Mouse (Mus musculus): ENCODE results near the gene Atp5mpl.

Atp5mpl gene

DNA sequence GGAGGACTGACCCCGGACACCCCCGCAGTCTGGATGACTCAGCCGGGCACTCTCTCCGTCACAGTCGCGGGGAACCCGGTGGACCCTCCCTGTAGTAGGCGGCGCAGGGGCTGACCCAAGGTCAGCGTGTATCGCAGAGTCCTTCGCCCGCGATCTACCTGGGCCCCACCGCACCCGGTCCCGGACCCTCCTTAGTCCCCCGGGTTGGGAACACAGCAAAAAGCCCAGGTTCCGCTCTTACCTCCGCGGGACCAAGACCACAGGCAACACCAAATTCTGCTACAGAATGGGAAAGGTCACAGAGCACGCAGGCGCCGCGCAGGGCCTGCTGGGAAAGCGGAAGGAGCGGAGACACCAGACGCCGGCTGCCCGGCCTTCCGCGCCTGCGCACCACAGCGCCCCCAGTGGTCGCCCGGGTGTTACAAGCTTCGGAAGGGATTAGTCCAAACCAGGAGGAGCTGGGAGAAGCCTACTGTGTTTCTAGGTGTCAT lies at the start of gene Atp5mpl:
Gene Atp5mpl (minus strand): TSS at position 295 of the 491 bp plus-strand sequence.
- DNase-seq (ENCODE audit: low read depth, low spot score), result peak; percentile 76

DNA sequence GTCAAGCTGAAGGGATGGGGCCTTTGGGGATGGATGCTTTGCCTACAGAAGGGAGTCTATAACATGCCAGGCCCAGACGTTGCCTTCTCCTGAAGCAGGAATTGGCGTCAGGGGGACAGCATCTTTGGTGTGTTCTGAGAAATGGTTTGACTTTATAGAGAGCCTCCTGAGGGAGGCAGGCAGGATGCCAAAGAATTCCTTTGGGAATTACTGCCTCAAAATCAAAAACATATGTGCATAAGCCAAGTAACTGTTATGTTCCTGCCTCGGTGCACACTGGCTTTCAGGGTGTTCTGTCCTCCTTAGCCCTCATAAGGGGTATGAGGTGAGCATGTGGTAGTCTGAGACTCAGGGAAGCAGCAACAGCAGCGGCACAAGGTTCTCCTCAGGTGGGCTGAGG lies 49.6 kb upstream of the Atp5mpl start:
- DNase-seq (ENCODE audit: low read depth, low spot score), result no peak

DNA sequence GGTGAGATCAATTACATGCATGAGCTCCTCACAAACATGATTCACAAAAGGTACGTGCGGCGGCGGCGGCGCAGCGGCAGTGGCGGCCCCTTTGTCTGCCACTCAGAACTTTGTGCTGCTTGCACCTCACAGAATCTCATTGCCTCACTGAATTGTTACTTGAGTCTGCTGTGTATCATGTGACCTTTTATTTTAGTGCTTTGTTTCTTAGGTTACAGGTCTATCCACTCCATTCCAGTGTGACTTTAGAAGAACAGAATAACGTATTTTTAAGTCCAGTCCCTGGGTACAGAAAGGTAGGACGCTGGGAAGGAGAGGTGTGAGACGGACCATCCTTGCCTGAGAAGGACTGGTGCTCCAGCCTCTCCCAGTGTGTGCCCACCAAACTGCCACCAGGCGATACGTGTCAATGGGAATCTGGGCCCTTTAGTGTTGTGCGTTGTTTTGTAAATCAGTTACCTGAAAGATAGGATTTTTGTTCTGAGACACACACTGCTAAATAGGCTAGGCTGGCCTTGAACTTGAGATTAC lies 46.6 kb upstream of the Atp5mpl start:
- no peak for DNase-seq (ENCODE audit: low read depth, low spot score)

DNA sequence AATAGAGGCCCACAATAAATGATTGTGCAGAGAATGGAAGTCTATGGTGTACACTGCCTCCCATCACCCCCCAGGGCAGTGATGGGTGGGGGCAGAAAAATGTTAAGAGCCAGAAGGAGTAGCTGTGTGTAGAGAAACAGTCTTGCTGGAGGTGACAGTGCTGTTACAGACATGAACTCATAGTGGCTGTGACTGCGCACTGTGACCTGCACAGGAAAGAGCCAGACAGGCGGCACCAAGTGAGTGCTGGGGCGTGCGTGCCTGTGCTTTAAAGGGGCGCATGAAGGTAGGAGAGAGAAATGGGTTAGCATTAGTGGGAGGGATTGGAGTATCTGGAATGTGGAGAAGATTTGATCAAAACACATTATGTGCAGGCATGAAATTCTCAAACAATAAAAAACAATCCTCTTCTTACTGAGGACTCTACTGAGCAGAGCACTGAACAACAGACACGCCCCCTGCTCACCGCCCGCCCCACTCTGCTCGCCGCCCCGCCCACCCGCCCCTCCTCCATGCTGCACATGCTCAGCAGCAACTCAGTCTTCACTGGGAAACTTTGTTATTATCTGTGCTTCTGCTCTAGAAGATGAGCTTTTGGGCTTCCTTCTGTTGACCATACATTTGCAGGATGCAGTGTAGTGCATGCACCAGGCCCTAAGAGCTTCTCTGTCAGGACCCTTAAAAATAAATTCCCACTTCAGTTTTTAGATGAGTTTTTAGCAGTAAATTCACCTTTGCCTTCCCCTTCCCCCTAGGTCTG lies 45.9 kb upstream of the Atp5mpl start:
- DNase-seq (ENCODE audit: low read depth, low spot score), result no peak

DNA sequence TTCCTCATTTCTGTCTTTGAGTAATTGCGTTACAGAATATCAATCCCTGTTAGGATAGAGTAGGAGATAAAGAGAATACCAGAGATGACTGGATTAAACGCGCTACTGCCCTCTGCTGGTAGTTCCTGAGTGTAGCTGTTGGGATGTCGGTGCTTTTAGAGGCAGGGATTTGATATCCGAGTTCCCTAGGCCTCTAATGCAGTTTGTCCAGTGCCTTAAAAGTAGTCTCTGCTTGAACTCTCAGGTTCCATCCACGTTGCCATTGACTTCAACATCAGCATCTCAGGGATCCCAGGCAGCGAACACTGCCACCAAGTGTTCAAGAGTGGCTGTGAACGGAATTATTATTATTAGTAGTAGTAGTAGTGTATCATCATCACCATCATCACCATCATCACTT lies 34.4 kb upstream of the Atp5mpl start:
- DNase-seq (ENCODE audit: low read depth, low spot score), result peak; percentile 50

DNA sequence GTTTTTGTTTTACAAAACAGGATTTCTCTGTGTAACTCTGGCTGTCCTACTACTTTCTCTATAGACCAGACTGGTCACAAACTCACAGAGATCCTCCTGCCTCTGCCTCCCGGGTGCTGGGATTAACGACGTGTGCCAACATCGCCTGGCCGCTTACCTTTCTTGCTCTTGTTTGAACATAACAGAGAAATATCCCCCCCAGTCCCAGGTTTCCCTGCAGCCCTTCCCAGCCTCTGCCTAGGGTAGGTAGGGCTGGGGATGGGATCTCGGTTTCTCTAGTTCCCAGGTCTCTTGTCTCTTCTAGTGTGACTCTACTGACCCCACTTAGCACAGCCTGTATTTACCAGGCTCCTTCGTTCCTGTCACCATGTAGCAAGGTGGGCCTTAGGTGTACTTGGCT lies 33.0 kb upstream of the Atp5mpl start:
- DNase-seq (ENCODE audit: low read depth, low spot score), result no peak

DNA sequence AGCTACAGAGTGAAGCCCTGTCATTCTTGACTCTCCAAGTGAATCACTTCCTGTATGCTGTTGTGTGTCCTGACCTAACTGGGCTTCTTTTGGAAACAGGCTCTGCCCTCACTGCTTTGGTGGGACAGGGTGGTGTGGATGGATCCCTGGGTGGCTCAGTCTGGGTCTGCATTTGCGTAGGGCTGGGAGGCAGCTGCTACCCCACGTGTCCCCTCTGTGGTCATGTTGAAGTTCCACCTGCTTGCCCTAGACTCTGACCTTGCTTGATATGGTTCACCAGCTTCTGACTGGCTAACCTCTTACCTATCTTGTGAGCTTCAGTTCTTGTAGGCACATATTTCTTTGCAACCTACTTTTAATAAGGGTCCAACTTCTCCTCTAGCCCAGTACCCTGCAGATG lies 28.4 kb upstream of the Atp5mpl start:
- no peak for DNase-seq (ENCODE audit: low read depth, low spot score)

DNA sequence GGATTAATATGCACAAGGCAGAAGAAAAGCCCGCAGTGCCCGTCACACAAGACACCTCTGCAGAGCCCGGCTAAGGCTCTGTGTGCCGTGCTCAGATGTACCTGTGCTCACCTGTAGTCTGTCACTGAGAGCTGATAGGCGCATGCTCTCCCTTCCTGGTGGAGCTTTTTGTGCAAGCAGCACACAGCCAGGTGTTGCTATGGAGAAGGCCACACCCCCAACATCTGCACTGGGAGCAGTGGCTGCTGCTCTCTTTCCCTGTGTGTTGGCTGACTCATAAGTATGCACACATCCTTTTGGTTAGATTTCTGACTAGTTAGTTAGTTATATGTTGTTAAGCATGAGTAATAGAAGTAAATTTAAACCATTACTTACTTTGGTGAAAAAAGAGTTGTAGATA lies 25.8 kb upstream of the Atp5mpl start:
- no peak for DNase-seq (ENCODE audit: low read depth, low spot score)

DNA sequence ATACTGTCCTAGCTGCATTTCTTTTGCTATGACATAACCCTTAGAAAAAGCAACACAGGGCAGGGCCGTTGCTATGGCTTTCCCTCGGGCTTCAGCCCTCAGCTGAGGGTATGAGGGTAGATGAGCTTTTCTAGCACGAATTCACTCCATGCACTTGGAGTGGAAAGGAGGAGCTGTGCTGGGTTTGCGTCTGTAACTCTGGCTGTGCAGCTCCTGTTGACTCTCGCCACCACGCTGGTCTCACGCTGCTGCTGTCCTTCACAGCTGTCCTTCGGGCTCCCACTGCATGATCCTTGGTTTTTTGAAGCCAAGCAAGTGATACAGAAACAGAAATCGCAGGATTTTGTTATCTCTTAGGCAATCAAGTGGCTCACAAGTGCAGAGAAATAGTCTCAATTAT lies 20.0 kb upstream of the Atp5mpl start:
- no peak for DNase-seq (ENCODE audit: low read depth, low spot score)

DNA sequence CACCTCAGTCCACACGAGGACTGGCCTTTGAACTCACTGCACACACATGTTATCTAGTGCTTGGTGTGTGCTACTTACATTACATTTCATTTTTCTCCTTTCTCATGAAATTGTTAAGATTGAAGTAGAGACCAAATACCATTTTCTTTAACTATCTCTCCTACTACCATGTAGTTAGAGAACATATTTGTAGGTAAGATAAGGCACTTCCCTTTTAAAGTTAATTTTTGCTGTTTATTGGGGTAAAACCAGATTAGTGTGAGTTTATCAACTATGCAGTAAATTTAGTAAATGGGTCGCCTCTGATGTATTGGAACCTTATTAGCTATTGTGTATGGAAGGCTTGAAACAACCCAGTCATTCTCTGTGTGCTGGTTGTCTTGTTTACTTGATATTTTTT lies 16.4 kb upstream of the Atp5mpl start:
- no peak for DNase-seq (ENCODE audit: low read depth, low spot score)

DNA sequence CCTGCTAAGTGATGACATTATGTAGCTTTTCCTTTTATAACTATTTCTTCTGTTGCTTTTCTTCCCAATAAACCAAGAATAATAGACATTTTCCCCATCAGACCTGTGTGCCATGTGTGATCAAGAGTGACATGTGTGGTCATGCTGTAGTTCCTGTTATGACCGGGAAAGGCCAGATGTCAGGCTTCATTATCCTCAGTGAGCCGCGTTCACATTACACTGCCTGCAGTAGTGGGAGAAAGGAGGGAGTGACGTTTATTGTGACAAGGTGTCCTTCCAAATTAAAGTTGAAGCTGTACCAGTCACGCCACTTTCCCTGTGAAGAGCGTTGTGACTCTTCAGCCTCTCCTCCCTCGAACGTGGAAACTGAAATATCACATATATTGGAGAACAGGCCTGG lies 15.1 kb upstream of the Atp5mpl start:
- DNase-seq (ENCODE audit: low read depth, low spot score), result no peak

DNA sequence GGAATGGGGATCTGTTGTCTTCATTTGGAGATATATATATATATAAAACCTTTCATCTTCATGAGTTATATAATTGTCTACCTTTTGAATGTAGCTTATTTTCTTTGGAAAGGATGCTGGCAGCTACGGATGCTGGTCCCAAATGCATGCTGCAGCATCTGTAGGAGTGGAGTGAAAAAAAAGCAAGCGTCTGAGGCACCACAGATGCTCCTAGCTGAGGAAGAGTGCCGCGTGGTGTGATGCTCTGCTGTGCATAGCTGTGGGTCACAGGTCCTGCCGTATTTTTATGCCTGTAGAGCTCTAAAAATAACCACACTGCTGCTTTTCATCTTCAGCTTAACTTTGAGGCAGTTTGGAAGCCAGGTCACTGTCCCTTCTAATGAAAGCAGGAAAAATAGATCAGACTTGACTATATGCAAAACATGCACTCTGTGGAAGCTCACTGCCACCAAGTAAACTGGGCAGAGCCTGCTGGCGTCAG lies 14.2 kb upstream of the Atp5mpl start, which contains the start of gene Rd3l:
Gene Rd3l (minus strand): TSS at position 431 of the 481 bp plus-strand sequence.
- no peak for DNase-seq (ENCODE audit: low read depth, low spot score)

DNA sequence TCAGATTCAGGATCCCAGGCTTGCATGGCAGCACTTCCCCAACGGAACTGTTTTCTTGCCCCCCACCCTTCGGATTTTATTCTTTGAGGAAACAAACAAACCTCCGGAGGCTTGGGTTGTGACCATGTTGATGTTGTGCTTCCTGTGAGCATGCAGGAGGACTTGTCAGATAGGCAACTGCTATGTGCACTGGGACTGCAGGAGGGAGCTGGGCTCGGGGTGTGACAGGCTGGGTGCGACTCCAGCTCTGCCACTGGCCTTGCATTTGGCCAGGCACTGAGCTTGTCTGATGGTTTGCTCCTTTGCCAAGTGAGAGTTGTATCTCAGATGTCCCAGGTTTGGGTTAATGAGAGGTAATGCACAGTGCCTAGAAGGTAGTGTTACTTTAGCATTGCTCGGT lies 11.5 kb upstream of the Atp5mpl start:
- DNase-seq (ENCODE audit: low read depth, low spot score), result no peak

DNA sequence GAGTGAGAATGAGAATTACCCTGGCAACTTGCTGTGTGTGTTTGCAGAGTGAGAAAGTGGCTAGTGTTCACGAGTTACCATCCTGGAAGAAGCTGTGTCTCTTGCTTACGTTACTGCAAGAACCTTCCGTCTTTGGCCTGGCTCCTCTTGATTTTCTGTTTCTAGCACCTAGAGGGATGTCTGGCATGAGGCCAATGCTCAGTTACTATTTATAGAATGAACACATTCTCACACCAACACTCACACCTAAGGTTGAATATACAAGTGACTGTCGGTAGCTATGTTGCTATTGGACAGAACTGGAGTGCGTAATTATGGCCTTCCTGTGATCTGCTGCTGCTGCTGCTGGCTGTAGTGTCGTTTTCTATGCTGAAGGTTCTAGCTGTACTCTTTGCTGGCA lies 10.4 kb upstream of the Atp5mpl start:
- DNase-seq (ENCODE audit: low read depth, low spot score), result peak; percentile 12

DNA sequence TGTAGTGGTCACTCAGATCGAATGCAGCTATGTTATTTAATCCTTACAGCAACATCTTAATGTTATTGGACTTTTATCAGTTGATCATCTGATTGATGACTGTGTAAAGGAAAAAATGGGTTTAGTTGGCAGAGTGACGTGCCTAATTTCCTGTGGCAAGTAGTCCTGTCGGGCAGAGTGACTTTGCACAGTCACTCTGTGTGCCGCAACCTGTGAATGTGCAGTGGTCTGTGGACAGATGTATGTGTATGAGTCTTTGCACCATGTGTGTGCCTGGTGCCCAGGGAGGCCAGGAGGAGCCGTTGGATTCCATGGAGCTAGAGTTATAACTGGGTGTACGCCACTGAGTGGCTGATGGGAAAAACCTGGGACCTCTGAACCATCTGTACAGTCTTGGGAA lies 7.8 kb upstream of the Atp5mpl start:
- DNase-seq (ENCODE audit: low read depth, low spot score), result no peak

DNA sequence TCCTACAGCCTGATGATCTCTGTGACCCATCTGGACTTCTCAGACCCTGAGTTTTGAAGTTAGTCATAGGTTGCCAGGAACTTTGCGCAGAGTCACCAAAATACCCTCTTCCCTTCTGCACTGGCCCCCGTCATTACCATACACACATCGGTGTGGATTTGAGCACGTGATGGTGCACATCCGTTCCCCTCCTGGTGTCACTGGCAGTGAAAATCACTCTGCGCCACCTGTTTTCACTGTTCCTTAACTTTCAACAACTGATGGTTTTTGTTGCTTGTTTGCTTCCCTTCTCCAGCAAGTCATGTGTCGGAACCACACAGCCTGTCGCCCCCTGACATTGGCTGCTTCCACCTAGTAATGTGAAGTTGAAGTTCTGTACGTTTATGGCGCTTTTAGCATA lies 5.7 kb upstream of the Atp5mpl start:
- DNase-seq (ENCODE audit: low read depth, low spot score), result no peak

DNA sequence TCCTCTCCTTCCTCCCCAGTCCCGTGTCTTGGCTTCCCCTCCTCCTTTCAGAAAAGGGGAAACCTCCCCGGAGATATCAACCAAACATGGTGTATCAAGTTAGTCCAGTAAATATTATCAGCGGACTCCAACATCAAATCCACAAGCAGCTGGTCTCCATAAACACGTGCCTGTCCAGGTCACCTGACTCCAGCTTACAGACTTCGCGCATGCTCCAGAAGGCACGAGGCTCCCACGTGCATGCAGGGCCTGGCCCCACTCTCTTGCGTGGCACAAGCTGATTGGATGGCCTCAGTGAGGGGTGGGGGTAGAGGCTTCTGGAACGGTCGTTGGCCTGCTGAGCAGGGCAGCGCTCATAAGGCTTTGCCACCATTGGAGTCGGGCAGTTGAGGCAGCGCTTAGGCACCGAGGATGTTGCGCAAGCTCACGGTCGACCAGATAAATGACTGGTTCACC lies 4.5 kb upstream of the Atp5mpl start, which contains the start of gene Tdrd9:
Gene Tdrd9 (plus strand): TSS at position 329 of the 456 bp plus-strand sequence.
- no peak for DNase-seq (ENCODE audit: low read depth, low spot score)

DNA sequence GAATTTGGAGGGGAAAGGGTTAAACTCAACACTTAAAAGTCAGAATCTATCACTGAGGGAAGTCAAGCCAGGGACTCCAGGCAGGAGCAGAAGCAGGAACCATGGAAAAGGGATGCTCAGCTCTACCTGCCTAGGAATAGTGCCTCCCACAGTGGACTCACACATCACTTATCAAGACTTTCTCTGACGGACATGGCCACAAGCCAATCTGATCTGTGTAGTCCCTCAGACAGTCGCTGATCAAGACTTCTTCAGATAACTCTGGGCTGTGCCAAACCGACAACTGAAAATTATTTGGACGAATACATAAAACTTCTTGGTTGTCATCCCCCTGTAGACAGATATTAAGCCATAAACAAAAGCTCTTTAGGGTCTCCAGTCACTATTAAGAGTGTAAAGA lies 3.3 kb upstream of the Atp5mpl start:
- no peak for DNase-seq (ENCODE audit: low read depth, low spot score)

DNA sequence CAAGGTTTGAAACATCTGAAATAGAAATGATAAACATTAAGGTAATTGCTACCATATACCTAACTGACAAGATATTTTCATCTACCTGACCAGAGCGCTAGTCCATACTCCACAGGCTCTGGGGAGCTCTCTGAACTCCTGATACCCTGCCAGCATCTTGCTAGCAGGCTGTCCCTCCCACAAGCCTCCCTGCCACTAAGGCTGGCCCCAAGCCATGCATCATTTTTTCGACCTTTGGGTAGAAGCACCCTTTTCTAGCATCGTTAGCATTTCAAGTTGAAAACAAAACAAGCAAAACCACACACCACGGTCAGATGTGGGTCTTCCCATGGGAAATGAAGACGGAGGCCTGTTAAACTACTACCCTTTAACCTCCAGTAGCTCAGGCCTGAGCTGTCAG lies 3.4 kb downstream of the Atp5mpl start:
- DNase-seq (ENCODE audit: low read depth, low spot score), result no peak

DNA sequence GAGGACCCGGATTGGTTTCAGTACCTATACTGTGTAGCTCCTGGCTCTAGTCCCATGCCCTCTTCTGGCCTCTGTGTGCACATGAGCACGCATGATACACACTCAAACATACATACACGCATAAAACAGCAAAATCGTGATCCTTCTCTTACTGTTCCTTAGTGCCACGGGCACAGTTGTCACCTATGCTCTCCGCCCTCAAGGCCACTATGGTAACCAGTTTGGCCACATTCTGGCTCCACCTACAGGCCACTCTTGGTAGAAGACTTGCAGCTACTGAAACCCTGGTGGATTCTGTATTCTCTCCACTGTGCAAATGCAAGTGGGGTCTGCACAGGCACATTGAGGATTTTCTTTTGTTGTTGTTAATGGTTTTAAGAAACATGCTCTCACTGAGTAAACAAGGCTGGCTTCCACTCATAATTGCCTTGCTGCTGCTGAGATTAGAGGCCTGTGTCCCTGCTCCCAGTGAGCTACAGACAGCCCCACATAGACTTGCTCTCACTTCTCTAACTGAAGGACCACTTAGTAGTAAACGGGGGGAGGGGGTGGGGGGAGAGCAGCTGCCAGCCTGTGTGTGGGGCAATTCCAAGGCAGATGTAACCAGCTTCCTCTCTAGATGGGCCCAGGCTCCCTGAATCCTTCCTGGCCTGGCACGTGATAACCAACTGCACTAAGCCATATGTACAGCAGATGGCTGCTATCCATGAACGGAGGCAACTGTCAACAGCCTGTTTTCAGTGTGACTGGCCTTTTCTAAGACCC lies 8.5 kb downstream of the Atp5mpl start:
- no peak for DNase-seq (ENCODE audit: low read depth, low spot score)

DNA sequence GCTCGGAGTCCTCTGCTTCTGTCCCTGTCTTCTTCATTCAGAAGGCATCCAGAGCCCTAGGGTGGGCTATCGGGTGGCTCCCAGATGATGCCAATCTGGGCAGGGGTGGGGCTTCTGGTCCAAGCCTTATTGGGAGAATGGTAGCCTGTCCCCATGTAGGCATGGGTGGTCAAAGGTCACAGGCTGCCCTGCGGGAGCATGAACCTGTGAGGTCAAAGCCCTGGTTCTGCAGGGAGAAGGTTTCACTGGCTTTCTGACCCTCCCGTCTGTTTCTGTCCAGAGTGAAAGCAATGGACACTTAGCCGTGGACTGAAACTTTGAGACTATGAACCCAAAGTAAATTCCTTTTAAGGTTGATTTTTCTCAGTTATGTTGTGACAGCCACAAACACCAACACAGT lies 10.6 kb downstream of the Atp5mpl start:
- no peak for DNase-seq (ENCODE audit: low read depth, low spot score)

DNA sequence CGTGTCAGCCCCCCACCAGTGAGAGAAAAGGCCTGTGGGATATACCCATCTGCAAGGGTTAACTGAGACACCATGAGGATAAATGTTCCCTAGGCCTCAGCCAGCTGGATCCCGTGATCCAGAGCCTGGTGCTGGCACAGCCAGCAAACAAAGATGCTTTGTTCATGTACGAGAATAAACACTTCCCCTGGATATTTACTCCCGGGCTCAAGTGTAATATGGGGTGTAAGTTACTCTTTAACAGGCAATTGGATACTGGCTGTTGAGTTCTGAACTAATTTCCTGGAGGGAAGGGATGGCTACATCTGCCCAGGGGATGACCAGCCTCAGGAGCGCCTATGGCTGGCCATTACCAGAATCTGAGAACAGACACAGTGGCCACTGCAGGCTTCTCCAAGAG lies 15.1 kb downstream of the Atp5mpl start:
- no peak for DNase-seq (ENCODE audit: low read depth, low spot score)

Data from brain, embryonic 18.5 days (tissue).